Mouse (Mus musculus) cerebellum, postnatal 36 days (tissue): ENCODE results near the gene Fam207a.

Experiments used
- DNase-seq, 2 experiments: peaks; one replicate each; pipeline ENCODE4 v3.0.0; 2021 to 2022; ENCODE audit warnings: mixed read lengths in 2 of 2

The Fam207a gene

GRCm38 (mm10) chr10:77497185-77497584 is 18.4 kb downstream of the Fam207a start:
- DNase-seq, result peak in 1 of 2 experiments; percentile 44

- no peak for DNase-seq
Measured at GRCm38 (mm10) chr10:77492885-77493284, 22.7 kb downstream of the Fam207a start.

GRCm38 (mm10) chr10:77491585-77491984 is 24.0 kb downstream of the Fam207a start:
- DNase-seq, result no peak

GRCm38 (mm10) chr10:77488168-77488567 is 27.4 kb downstream of the Fam207a start:
- DNase-seq, result no peak

- DNase-seq, result no peak
Measured at GRCm38 (mm10) chr10:77485786-77486185, 29.8 kb downstream of the Fam207a start.

GRCm38 (mm10) chr10:77484205-77484935 is 31.2 kb downstream of the Fam207a start:
- no peak for DNase-seq

GRCm38 (mm10) chr10:77481814-77482213 is 33.8 kb downstream of the Fam207a start:
- DNase-seq, result no peak

GRCm38 (mm10) chr10:77479972-77480371 is 35.6 kb downstream of the Fam207a start:
- no peak for DNase-seq

- DNase-seq, result no peak
Measured at GRCm38 (mm10) chr10:77476907-77477306, 38.7 kb downstream of the Fam207a start.

GRCm38 (mm10) chr10:77472188-77472587 is 43.4 kb downstream of the Fam207a start:
- DNase-seq, result no peak

GRCm38 (mm10) chr10:77471512-77471911 is 44.1 kb downstream of the Fam207a start:
- no peak for DNase-seq

GRCm38 (mm10) chr10:77470763-77471162 is 44.8 kb downstream of the Fam207a start:
- peak; percentile 80 to 84 for DNase-seq

GRCm38 (mm10) chr10:77468675-77469074 is 46.9 kb downstream of the Fam207a start:
- no peak for DNase-seq

- no peak for DNase-seq
Measured at GRCm38 (mm10) chr10:77467407-77467806, 48.2 kb downstream of the Fam207a start.

- no peak for DNase-seq
Measured at GRCm38 (mm10) chr10:77465902-77466301, 49.7 kb downstream of the Fam207a start.

- peak; percentile 59 to 66 for DNase-seq
Measured at GRCm38 (mm10) chr10:77464181-77464936, 51.2 kb downstream of the Fam207a start.

- peak in 1 of 2 experiments; percentile 38 for DNase-seq
Measured at GRCm38 (mm10) chr10:77461161-77461560, 54.4 kb downstream of the Fam207a start.

- no peak for DNase-seq
Measured at GRCm38 (mm10) chr10:77457701-77458100, 57.9 kb downstream of the Fam207a start.

GRCm38 (mm10) chr10:77456507-77456906 is 59.1 kb downstream of the Fam207a start:
- DNase-seq, result peak; percentile 82 to 84

- no peak for DNase-seq
Measured at GRCm38 (mm10) chr10:77455251-77456010, 60.2 kb downstream of the Fam207a start.

GRCm38 (mm10) chr10:77454795-77455194 is 60.8 kb downstream of the Fam207a start:
- DNase-seq, result no peak

- no peak for DNase-seq
Measured at GRCm38 (mm10) chr10:77451822-77452221, 63.8 kb downstream of the Fam207a start.

GRCm38 (mm10) chr10:77450159-77450464 is 65.5 kb downstream of the Fam207a start:
- no peak for DNase-seq
